Mouse (Mus musculus): ENCODE measurements at regions not wholly inside any gene's neighbourhood (a gene's known extent, or its start where the extent isn't known, plus 50 kb on each side); places are given as distances from the start of the nearest gene placed in this dataset.

GRCm38 (mm10) chr16:76120712-76121111 is 98.6 kb upstream of the Samsn1 start:
- TF ChIP-seq CTCF (IDR thresholded peaks at IDR 0.05; ENCODE audit: extremely low read depth, insufficient read length, insufficient replicate concordance, low read depth, low read length) (no peak), POLR2A (IDR thresholded peaks at IDR 0.05; ENCODE audit: low read depth, low read length) (no peak)
